Mouse (Mus musculus) erythroblast, embryonic 14.5 days (primary cell): ENCODE data around the gene Slc12a1. TPM values are rescaled to one million over a fixed set of nuclear protein-coding genes. Genes with fewer than 3 reads are reported as not detected.

Experiments used
- H3K27me3 ChIP-seq: 2 replicates; pipeline ENCODE4 v1.6.1; 2012; ENCODE audit warnings: inconsistent platforms; ENCODE audit not compliant: control insufficient read depth
- H3K36me3 ChIP-seq: 2 replicates; pipeline ENCODE4 v1.6.1; 2012; ENCODE audit warnings: mild to moderate bottlenecking, inconsistent platforms; ENCODE audit not compliant: control insufficient read depth
- H3K4me1 ChIP-seq: 2 replicates; pipeline ENCODE4 v1.6.1; 2012; ENCODE audit warnings: inconsistent platforms; ENCODE audit not compliant: control insufficient read depth
- H3K4me3 ChIP-seq: replicated peaks from 2 replicates; pipeline ENCODE3; 2012; ENCODE audit warnings: moderate library complexity, mild to moderate bottlenecking, inconsistent platforms
- H3K9me3 ChIP-seq: 2 replicates; pipeline ENCODE4 v1.6.1; 2012; ENCODE audit warnings: low read length, inconsistent platforms, mixed read lengths; ENCODE audit not compliant: control insufficient read depth
- GATA1 ChIP-seq: IDR thresholded peaks from 2 replicates; pipeline ENCODE4 v1.6.1; 2012; ENCODE audit warnings: low read length, inconsistent platforms, mixed read lengths
- TAL1 ChIP-seq: IDR thresholded peaks from 3 replicates; pipeline ENCODE4 v1.6.1; 2012; ENCODE audit warnings: low read length, inconsistent platforms, mixed read lengths
- polyA plus RNA-seq: library from polyadenylated mRNA; stranded (reverse); fragments of >175 nt; gene quantifications from 2 replicates; pipeline ENCODE4 v1.2.3, GENCODE M21; 2012

Slc12a1 gene
- polyA plus RNA-seq, 1 experiment, result not detected

DNA sequence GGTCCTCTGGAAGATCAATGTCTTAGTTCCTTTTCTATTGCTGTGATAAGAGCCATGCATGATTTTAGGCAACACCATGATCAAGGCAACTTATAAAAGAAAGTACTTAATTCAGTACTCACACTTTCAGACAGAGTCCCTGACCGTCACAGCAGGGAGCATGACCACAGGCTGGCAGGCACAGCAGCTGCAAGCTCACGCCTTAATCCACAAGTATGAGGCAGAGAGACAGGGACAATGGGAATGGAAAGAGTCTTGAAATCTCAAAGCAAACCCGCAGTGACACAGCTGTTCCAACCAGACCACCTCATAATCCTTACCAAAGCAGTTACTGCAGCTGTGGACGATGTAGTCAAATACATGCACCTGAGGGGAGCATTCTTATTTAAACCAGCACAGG is 18.2 kb upstream of the Slc12a1 start:
- Histone ChIP-seq H3K9me3 (no peaks in the 10 kb centered on the region), H3K27me3 (peaks cover 19% of the 10 kb centered on the region), H3K4me3 (no peak overlapping the region), H3K4me1 (no peaks in the 10 kb centered on the region; the same call in 1 of the 2 replicates), H3K36me3 (no peaks in the 10 kb centered on the region)
- no peak for TF ChIP-seq TAL1
- no peak for TF ChIP-seq GATA1

DNA sequence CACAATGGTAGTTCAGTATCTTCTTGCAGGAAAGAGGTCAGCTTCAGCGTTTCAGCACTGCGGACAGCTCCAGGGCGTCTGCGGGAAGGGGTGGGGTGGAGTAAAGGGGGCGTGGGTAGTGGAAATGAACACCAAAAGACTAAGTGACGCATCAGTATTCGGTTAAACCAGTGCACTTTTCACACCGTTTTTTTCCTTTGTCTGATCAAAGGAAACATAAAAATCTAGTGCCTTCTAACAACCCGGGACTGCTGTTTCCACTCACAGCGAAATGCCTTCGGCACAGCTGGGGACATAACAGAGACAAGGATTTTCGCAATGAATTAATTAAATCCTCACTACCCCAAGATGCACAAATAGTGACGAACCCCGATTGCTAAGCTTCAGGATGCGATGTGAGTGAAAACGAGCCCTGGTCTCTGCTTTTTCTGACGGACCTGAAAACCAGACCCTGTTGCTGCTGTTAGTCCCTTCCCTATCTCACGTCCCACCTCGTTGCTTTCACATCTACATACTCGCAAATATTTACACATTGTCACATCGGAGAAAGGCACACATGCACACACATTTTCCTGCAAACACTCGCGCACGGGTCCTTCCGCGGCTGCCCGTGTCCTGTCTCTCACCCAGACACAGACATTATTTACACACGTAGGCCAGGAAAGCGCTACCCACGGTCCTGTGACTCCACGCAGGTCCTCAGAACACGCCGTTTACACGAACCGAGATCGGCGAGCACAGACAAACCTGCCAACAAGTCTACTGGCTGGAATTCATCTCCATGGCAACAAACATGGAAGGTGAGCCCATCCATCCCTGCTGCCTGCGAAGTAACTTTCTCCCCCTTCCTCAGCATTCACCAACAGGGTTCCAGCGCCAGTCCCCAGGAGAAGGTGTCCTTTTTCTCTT is 16.1 kb upstream of the Slc12a1 start, which contains the start of gene Ctxn2:
Gene Ctxn2 (plus strand): TSS at position 790 of the 909 bp plus-strand sequence.
- peaks cover 22% of the 10 kb centered on the region for H3K27me3 ChIP-seq
- H3K4me1 ChIP-seq, result no peaks in the 10 kb centered on the region; the same call in 1 of the 2 replicates
- TF ChIP-seq GATA1 (no peak), TAL1 (no peak)
- no peaks in the 10 kb centered on the region for H3K36me3 ChIP-seq
- no peak within 1 kb of the TSS for H3K4me3 ChIP-seq
- H3K9me3 ChIP-seq, result no peaks in the 10 kb centered on the region

DNA sequence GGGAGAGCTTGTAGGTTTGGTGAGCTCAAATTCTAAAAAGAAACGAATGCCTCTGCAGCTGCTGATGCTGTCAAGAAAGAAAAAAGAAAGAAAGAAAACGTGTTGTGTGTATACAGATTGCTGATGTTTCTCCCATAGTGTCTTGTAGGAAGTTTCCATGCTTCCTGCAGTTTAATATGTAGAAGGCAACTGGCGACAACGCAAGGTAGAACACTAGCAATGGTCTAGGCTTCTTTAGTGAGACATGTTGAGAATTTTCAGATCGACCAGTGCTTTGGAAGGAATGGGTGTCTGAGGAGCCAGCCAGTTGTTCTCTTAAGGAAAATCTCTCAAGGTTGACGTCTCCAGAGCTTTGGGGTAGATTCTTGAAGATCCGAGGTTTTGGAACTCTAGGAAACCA is 15.5 kb upstream of the Slc12a1 start:
- TF ChIP-seq TAL1 (no peak), GATA1 (no peak)
- Histone ChIP-seq H3K9me3 (no peaks in the 10 kb centered on the region), H3K4me1 (no peaks in the 10 kb centered on the region; the same call in 1 of the 2 replicates), H3K27me3 (peaks cover 22% of the 10 kb centered on the region), H3K36me3 (no peaks in the 10 kb centered on the region), H3K4me3 (no peak overlapping the region)

- H3K9me3 ChIP-seq, result no peaks in the 10 kb centered on the region
- TF ChIP-seq GATA1, result no peak
- TF ChIP-seq TAL1, result no peak
- no peak overlapping the region for H3K4me3 ChIP-seq
- H3K27me3 ChIP-seq, result peaks cover 3% of the 10 kb centered on the region; the same call in 1 of the 2 replicates
- no peaks in the 10 kb centered on the region for H3K36me3 ChIP-seq
- no peaks in the 10 kb centered on the region for H3K4me1 ChIP-seq
Measured at GRCm38 (mm10) chr2:125142336-125142735, 10.0 kb upstream of the Slc12a1 start.

- Histone ChIP-seq H3K27me3 (no peaks in the 10 kb centered on the region), H3K4me1 (no peaks in the 10 kb centered on the region), H3K4me3 (no peak overlapping the region), H3K36me3 (no peaks in the 10 kb centered on the region), H3K9me3 (no peaks in the 10 kb centered on the region)
- no peak for TF ChIP-seq TAL1
- TF ChIP-seq GATA1, result no peak
Measured at GRCm38 (mm10) chr2:125154294-125154693, 2.0 kb downstream of the Slc12a1 start.

GRCm38 (mm10) chr2:125155504-125155903 is 3.2 kb downstream of the Slc12a1 start:
- H3K4me1 ChIP-seq, result no peaks in the 10 kb centered on the region
- H3K4me3 ChIP-seq, result no peak overlapping the region
- no peaks in the 10 kb centered on the region for H3K27me3 ChIP-seq
- TF ChIP-seq GATA1 (no peak), TAL1 (no peak)
- no peaks in the 10 kb centered on the region for H3K36me3 ChIP-seq
- no peaks in the 10 kb centered on the region for H3K9me3 ChIP-seq

- Histone ChIP-seq H3K4me3 (no peak overlapping the region), H3K4me1 (no peaks in the 10 kb centered on the region), H3K36me3 (no peaks in the 10 kb centered on the region), H3K27me3 (no peaks in the 10 kb centered on the region), H3K9me3 (no peaks in the 10 kb centered on the region)
- TF ChIP-seq GATA1 (no peak), TAL1 (no peak)
Measured at GRCm38 (mm10) chr2:125162012-125162470, 9.7 kb downstream of the Slc12a1 start.

- no peaks in the 10 kb centered on the region for H3K27me3 ChIP-seq
Measured at GRCm38 (mm10) chr2:125178225-125178798, 26.0 kb downstream of the Slc12a1 start.

DNA sequence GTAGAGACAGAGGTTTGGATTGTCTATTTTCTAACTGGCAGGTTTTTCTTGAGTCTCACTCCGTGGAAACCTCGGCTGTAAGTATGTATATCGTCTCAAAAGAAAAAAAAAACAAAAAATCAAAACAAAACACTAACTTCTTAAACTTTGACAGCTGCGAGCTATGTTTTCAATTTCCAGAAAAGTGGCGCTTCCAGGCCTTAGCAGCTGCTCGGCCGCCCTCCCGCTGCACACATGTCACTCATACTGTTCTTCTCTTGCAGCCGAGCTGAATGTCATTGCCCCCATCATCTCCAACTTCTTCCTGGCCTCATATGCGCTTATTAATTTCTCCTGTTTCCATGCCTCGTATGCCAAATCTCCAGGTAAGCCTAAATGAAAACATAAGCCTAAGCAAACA is 35.6 kb downstream of the Slc12a1 start:
- Histone ChIP-seq H3K9me3 (peaks cover 3% of the 10 kb centered on the region), H3K27me3 (no peaks in the 10 kb centered on the region; the same call in 1 of the 2 replicates), H3K36me3 (no peaks in the 10 kb centered on the region), H3K4me1 (no peaks in the 10 kb centered on the region), H3K4me3 (no peak overlapping the region)
- TF ChIP-seq GATA1, result no peak
- TF ChIP-seq TAL1, result no peak

More at GRCm38 (mm10) chr2:125178225-125178798, 26.0 kb downstream of the Slc12a1 start:
- H3K4me1 ChIP-seq, result no peaks in the 10 kb centered on the region; the same call in 1 of the 2 replicates
- H3K36me3 ChIP-seq, result no peaks in the 10 kb centered on the region
- no peaks in the 10 kb centered on the region for H3K9me3 ChIP-seq
- TF ChIP-seq TAL1 (no peak), GATA1 (no peak)
- no peak overlapping the region for H3K4me3 ChIP-seq
